Mouse (Mus musculus) liver, adult 2 months (tissue): ENCODE measurements around the gene Hist1h4h.

Source experiments
- CTCF ChIP-seq: fragments of 200-500 bp; IDR thresholded peaks from 2 replicates; pipeline ENCODE4 v1.5.1; 2011; ENCODE audit warnings: low read depth, low read length, control low read depth
- POLR2A ChIP-seq: fragments of 200-500 bp; IDR thresholded peaks from 2 replicates; pipeline ENCODE4 v1.6.1; 2011; ENCODE audit warnings: low read length, control low read depth; ENCODE audit not compliant: insufficient read depth; ENCODE audit errors: extremely low read depth

GRCm38 (mm10) chr13:23517603-23518294 is 13.1 kb upstream of the Hist1h4h start:
- no peak for TF ChIP-seq CTCF
- no peak for TF ChIP-seq POLR2A
